23 mouse cellular contexts compared by ENCODE assay signal in the genomic region with DNA sequence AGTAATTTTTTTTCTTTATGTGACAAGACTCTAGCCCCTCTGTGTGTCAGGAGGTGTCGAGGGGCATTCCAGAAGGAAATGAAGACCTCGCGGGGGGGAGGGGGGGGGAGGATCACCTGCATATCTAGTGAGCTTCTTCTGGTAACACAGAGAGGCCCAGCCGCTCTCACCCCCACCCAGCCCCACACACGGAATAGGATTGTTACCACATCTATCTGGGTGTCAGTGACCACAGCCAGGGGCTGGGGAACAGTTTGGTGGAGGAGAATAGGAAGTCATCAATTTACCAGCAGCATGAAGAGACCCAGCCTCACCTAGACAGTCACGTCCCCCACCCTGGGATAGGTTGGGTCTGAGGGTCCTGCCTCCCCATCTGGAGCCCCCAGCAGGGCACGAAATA.
A peak's percentile ranks its signal among the peaks of the same experiment; 100 is the strongest.
DNase-seq lines count a peak whose midpoint lies in the region; ATAC-seq and TF ChIP-seq lines count a peak whose summit lies in the region.
"Had no signal": no experiment of that assay in that cellular context is flagged by ENCODE, and none has a peak within 500 bp of the region (broad histone marks: within the 10 kb centered on the region; RNA-seq: fewer than 3 reads in every experiment).

No protein-coding gene starts in this region.

- no peak overlapping the region for H3K4me2 ChIP-seq in forebrain, embryonic 15.5 days (replicated peaks)
- H3K4me2 ChIP-seq in forebrain, postnatal 0 days (ENCODE audit: low read depth) = no peak overlapping the region
- H3K4me2 ChIP-seq: embryonic facial prominence, embryonic 12.5 days; embryonic facial prominence, embryonic 15.5 days; heart, embryonic 11.5 days; hindbrain, embryonic 12.5 days had no signal

- no peak for ATAC-seq in CD4-positive, CD25-positive, alpha-beta regulatory T cell, adult 4 months
- no peak for ATAC-seq in forebrain, embryonic 15.5 days (replicated peaks)
- no peak for ATAC-seq in forebrain, postnatal 0 days
- ATAC-seq: hindbrain, postnatal 0 days; intestine, postnatal 0 days had no signal

- peaks cover 75% of the 10 kb centered on the region for H3K4me1 ChIP-seq in forebrain, embryonic 15.5 days
- H3K4me1 ChIP-seq in forebrain, postnatal 0 days (ENCODE audit: insufficient read depth) = peaks cover 25% of the 10 kb centered on the region

- TF ChIP-seq CTCF in forebrain, postnatal 0 days (IDR thresholded peaks at IDR 0.05; ENCODE audit: low read depth) = no peak
- TF ChIP-seq CTCF in layer of hippocampus, adult 2 months (conservative IDR thresholded peaks at IDR 0.05) = no peak

- 0 out of 2 replicates have a peak overlapping the region, but pooled peaks have one; percentile 94 for H3K27ac ChIP-seq in forebrain, embryonic 15.5 days (replicated peaks)
- no peak overlapping the region for H3K27ac ChIP-seq in forebrain, postnatal 0 days (ENCODE audit: low read depth, low read length)
- peak overlapping the region; percentile 78; the same call in 1 of the 2 replicates for H3K27ac ChIP-seq in layer of hippocampus, adult 2 months
- H3K27ac ChIP-seq: embryonic facial prominence, embryonic 12.5 days; embryonic facial prominence, embryonic 15.5 days; gastrocnemius, adult 2 months; hindbrain, postnatal 0 days had no signal

- H3K36me3 ChIP-seq in forebrain, embryonic 15.5 days = no peaks in the 10 kb centered on the region
- no peaks in the 10 kb centered on the region for H3K36me3 ChIP-seq in forebrain, postnatal 0 days (ENCODE audit: insufficient read depth)
- H3K36me3 ChIP-seq: embryonic facial prominence, embryonic 12.5 days; embryonic facial prominence, embryonic 15.5 days; hindbrain, embryonic 12.5 days had no signal

- H3K9me3 ChIP-seq in forebrain, embryonic 15.5 days = no peaks in the 10 kb centered on the region
- H3K9me3 ChIP-seq in forebrain, postnatal 0 days (ENCODE audit: low read length) = no peaks in the 10 kb centered on the region
- H3K9me3 ChIP-seq: embryonic facial prominence, embryonic 12.5 days; embryonic facial prominence, embryonic 15.5 days; hindbrain, embryonic 12.5 days had no signal

- 84% methylated on average over 7 of the region's 7 CpGs for WGBS in forebrain, embryonic 15.5 days
- whole genome bisulfite sequencing in forebrain, postnatal 0 days = 82% methylated on average over 7 of the region's 7 CpGs

- DNase-seq in CD4-positive, CD25-positive, alpha-beta regulatory T cell, adult 2 months (ENCODE audit: low read depth, low spot score) = peak; percentile 49
- no peak for DNase-seq in forebrain, postnatal 0 days
- DNase-seq in layer of hippocampus, adult 2 months (ENCODE audit: low spot score in 2 of 2) = no peak
- no peak for DNase-seq in layer of hippocampus, postnatal 36 days
- peak; percentile 67 for DNase-seq in CD4-positive helper T cell, adult 2 months (ENCODE audit: low read depth, low spot score)
- DNase-seq in frontal cortex, postnatal 14 days (ENCODE audit: low spot score in 2 of 2) = no peak
- DNase-seq: adrenal gland, postnatal 10 days; adrenal gland, postnatal 36 days; cerebellum, adult 18-20 months; cerebellum, adult 9-10 months; cerebellum, postnatal 14 days; gastrocnemius, adult 2 months; gastrocnemius, postnatal 14 days; heart, adult 11 months; kidney, adult 2 months had no signal

- H3K4me3 ChIP-seq in forebrain, embryonic 15.5 days = no peak overlapping the region
- no peak overlapping the region for H3K4me3 ChIP-seq in forebrain, postnatal 0 days (ENCODE audit: low read depth, low read length)
- no peak overlapping the region for H3K4me3 ChIP-seq in layer of hippocampus, adult 2 months
- H3K4me3 ChIP-seq: embryonic facial prominence, embryonic 12.5 days; embryonic facial prominence, embryonic 15.5 days; gastrocnemius, adult 2 months; hindbrain, embryonic 12.5 days had no signal

- no peaks in the 10 kb centered on the region for H3K27me3 ChIP-seq in forebrain, embryonic 15.5 days
- no peaks in the 10 kb centered on the region for H3K27me3 ChIP-seq in forebrain, postnatal 0 days (ENCODE audit: insufficient read depth, low read length)
- H3K27me3 ChIP-seq: embryonic facial prominence, embryonic 12.5 days; embryonic facial prominence, embryonic 15.5 days; hindbrain, embryonic 12.5 days had no signal

- no peak overlapping the region for H3K9ac ChIP-seq in forebrain, embryonic 15.5 days (replicated peaks)
- H3K9ac ChIP-seq in forebrain, postnatal 0 days = no peak overlapping the region
- H3K9ac ChIP-seq: embryonic facial prominence, embryonic 12.5 days; embryonic facial prominence, embryonic 15.5 days; hindbrain, embryonic 12.5 days had no signal

Comparison
In these comparisons a context has a peak if more than half of its experiments do, and no peak if none do; other contexts are left out.
1. DNase-seq: peak in CD4-positive, CD25-positive, alpha-beta regulatory T cell, adult 2 months (single experiment) and CD4-positive helper T cell, adult 2 months (single experiment); none in forebrain, postnatal 0 days (single experiment), layer of hippocampus, adult 2 months (0 of 2), layer of hippocampus, postnatal 36 days (0 of 2) and frontal cortex, postnatal 14 days (0 of 2).